Mouse (Mus musculus): ENCODE measurements at regions not wholly inside any gene's neighbourhood (a gene's known extent, or its start where the extent isn't known, plus 50 kb on each side); places are given as distances from the start of the nearest gene placed in this dataset.
"Not testable (repeated sequence)": the region's sequence is repeated elsewhere in the genome, so short reads cannot be mapped to it uniquely, and the experiment has no call there.

DNA sequence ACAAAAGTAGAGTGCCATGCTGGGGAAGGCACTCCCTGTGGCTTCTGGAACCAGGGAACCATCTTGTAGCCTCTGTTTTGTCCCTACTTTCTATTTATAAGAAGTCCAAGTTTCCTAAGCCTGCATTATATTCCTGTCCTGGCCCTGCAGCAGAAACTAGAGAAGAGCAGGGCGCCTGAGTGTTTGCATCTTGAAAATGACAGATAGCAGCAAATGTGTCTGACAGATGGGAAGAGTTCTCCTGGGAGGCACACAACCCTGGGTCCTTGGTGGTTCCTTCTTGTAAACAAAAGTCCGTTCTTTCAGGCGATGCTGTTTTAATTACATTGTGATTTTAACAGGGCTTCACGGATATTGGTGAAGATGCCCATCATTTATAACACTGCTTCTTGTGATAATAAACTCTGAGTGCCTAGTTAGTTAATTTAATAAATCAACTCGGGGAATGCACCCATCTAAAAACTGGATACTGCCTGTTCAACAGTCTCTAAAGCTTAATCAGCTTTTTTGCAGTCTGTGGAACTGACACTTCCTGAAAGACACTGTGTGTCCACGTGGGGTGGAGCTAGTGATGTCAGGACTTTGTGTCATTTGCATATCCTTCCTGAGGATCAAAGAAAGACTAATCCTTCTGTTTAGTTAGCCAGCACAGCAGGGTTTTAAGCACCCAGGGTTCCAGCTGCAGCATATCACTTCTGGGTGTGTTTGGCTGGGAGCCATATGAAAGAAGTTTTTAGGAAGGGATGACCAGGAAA, 188.3 kb upstream of the Ccdc54 start:
- no peak for DNase-seq (ENCODE audit: low read depth, low spot score)

DNA sequence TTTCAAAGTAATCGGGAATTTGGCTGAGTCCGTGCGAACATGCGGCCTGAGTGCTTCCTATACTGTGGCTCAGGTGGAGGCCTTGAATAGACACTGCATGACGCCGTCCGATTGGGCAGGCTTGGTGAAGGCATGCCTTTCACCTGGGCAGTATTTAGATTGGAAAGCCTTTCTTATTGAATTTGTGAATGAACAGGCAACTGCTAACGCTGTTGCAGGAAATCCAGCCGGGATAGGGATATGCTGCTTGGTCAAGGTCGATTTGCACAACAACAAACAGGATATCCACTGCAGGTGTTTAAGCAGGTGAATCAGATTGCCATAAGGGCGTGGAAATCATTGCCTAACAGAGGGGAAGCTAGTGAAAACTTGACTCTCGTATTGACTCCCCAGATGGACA, 183.7 kb upstream of the Ccdc54 start:
- DNase-seq (ENCODE audit: low read depth, low spot score): not testable (repeated sequence)

DNA sequence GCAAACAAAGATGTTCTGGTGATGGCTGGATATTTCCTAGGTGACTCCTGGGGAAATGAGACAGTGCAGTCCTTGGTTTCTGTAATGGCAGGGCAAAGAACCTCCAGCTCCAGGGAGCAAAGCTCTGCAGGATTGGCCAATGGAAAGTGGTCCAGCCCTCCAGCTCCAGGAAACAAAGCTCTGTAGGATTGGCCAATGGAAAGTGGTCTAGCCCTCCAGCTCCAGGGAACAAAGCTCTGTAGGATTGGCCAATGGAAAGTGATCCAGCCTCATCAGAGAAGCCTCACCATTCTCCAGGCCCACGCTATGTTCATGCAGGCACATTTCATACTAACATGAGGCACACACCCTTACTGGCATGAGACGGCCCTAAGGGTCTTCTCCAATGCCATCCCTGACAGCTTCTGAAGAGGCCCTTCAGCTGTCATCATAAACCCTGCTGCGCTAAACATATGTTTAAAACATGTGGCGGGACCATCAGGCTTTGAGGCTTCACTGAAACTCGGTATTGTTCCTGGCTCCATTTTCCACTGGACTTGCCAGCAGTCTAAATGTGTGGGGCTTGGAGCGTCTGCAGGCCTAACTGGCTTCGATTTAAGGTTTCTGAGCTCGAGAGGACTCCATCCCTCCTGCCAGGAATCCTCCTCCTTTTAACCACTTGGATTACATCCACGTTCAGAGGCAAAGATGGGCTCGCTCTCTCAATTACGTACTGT, 175.3 kb upstream of the Ccdc54 start:
- DNase-seq (ENCODE audit: low read depth, low spot score): no peak

DNA sequence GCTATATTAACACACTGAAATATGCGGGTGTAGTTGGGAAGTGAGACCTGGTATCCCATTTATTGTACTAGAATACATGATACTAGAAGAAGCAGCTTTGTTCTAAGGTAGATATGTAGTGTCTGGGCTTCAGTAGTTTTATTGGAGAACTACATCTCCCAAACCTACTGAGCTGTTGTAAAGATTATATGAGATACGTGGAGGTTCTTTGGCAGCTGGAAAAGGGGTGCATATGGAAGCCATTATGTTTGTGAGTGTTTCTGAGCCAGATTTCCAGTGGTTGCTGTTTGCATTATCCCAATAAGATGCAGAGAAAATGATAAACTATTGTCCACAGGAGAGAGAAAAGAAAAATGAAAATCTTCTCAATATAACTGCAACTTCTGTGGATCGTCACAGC, 171.1 kb upstream of the Ccdc54 start:
- no peak for DNase-seq (ENCODE audit: low read depth, low spot score)

DNA sequence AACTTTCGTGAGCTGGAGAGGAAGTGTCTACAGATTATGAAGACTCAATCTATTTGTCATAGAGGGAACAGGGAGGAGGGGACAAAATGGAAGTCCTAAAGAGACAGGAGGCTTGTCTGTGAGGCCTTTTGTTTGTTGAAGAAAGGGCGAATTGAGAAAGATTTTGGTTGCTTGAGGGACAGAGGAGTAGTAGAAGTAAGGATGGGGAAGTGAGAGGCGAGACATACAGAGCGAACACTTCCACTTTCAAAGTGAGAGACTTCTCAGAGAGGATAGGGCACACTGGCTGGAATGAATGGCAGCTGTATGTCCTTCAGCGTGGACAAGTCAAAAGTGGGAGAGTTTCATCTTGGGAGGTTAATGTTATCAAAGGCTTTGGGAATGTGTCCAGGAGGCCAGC, 169.0 kb upstream of the Ccdc54 start:
- DNase-seq (ENCODE audit: low read depth, low spot score): no peak

DNA sequence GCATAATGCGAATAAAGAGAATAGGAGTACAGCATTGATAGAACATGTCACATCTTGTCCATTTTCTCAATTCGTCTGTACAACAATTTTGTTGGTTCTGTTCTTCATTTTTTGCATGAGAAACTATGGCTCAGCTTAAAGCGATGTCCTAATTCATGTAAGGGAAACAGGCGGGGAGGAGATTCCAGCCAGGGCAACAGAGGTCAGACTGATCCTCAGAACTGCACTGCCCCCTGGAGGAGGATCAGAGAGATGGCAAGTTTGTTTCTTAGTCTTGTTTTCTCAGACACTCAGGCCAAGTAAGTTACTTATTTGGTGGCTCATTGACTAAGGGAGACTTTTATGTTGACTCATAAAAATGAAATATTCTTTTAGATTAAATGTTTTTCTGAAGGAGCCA, 165.7 kb upstream of the Ccdc54 start:
- peak; percentile 66 for DNase-seq (ENCODE audit: low read depth, low spot score)

DNA sequence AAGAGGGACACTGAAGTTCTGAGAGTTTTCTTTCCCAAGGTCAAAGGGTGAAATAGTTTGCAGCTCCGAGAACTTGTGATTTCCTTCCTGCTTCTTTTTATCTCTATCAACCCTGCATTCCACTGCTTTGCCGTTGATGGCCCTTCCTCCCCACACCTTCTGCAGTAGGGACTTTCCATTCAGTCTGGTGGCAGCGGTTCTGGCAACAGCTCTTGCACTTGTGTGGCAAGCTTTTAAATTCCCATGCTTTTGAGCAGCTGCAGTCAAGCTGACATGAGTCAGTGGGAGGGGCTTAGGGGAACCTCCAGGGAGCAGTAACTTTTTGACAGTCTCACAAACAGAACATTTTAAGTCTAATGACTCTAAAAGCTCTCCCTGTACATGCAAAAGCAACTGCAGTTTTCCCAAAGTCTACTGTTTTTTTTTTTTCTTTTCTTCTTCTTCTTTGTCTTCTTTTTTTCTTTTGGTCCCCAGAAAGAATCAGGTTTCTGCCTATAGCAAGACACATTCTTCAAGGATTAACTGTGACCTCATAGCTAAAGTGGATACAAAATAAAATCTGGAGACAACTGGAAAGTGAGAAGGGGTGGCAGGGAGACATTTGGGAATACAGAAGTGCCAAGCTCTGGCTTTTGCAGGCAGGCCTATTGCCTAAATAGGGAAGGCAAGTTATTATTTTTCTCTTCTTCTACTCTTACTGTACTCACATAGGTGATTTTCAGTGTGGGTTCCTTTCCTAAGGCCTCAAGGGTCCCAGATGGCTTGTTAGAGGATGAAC, 162.8 kb upstream of the Ccdc54 start:
- peak; percentile 18 for DNase-seq (ENCODE audit: low read depth, low spot score)

DNA sequence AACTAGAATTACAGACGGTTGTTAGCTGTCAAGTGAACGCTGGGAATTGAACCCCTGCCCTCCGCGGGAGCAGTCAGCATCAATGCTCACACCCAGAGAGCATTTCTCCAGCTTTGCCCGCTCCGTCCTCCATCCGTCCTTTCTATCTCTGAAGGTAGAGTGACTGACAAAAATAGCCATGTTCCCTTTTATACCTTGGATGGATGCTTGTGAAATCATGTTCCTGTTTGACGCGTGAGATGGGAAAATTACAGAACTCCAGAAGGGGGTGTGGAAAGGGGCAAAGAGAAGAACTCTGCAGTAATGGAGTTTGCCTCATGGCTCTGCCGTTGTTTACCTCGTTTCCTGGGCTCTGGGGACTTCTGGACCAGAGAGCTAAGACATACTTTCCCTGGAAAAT, 162.1 kb upstream of the Ccdc54 start:
- no peak for DNase-seq (ENCODE audit: low read depth, low spot score)

DNA sequence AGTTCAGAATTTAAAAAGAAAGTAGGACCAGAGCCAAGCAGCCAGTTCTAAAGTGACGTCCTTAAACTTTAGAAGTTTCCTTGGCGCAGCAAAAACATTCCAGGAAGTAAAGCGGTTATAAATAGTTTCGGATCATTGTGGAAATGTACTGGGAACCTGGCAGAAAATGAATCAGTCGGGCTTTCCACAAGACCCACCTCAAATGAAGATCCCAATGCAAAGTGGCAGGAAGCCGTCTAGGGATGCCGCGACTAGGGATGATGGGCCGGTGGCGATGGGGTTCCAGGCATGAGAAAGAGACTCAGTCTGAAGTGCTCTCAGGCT, 161.3 kb upstream of the Ccdc54 start:
- DNase-seq (ENCODE audit: low read depth, low spot score): no peak

DNA sequence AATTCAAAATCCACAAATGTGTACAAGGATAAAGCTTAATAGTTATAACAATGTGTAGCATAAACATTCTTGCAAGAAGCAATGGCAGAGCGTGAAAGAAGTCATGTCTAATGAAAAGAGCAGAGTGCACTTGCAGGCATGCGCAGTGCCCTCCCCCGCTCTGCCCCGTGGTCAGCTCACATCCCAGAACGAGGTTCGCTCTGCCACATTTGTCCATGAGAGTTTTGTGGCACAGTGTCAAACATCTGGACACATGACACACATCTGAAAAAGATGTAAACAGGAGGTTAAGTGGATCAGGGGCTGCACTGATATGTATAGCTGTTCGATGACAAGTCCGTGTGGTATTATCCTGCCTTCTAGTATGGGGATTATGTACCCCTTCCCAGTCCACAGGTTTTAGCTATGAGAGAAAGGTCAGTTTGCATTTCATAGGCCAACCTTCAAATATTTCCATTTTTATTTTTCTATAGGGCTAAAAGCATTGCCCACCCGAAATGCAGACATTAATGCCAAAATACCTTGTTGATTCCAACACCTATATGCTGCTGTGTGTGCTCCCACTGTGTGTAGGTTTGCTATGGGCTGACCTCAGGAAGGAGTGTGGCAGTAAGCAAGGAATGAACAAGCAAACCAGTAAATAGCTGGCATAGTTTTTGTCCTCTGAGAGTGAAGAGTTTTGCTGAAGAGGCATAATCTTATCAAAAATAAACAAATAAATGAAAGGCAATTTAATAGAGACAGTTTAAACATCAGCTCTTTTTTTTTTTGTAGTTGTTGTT, 160.7 kb upstream of the Ccdc54 start:
- no peak for DNase-seq (ENCODE audit: low read depth, low spot score)

DNA sequence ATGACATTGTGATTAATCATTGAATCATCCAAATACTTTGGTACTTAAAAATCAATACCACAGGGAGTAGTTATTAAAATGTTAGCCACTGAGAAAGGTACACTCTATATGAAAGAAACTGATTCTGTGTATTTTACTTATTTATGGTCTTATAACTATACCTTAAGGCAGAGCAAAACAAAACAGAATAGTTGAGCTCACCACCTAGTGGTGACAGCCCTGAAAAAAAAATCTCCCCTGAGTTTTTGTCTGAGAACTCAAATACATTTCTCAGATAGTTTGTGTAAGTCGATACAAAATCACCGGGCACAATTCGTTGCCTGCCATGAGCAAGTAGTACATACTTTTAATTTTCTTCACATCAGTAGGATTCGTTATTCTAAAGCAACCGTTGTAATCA, 156.7 kb upstream of the Ccdc54 start:
- DNase-seq (ENCODE audit: low read depth, low spot score): no peak

DNA sequence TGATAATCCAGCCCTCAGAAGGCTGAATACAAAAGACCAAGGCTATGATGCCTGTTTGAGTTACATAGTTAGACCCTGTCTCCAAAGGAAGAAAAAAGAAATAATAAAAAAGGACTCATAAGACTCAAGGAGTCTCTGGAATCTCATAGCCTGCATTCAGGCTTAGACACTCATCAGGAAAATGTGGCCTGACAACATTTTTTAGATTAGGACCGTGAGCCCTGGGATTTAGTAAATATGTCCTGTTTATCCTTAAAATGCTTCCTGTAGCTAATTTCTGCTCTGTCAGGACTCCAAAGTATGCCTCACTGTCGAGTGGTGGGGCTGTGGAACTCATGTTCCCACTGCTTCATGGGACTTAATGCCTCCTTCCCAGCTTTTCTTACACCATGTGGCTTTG, 154.8 kb upstream of the Ccdc54 start:
- no peak for DNase-seq (ENCODE audit: low read depth, low spot score)

DNA sequence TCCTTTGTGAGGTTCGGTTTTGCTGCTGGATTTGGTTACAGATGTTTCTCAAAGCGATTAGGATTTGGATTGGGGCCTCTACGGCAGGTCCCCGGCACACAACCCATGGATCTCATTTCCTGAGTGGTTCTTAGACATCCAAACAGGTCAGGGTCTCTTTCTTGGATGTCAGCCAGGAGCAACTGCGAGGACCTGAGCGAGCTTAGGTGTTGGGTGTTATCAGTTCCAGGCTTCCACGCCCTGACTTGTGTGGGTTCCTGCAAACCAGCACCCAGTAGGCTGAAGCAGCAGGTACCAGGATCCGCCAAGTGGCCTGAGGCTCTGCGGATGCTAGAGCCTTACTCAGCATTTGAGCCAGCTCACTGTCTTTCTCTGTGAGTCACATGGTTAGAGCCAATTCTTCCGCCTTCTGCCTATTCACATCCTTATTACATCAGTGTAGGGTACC, 146.5 kb upstream of the Ccdc54 start:
- peak; percentile 49 for DNase-seq (ENCODE audit: low read depth, low spot score)

DNA sequence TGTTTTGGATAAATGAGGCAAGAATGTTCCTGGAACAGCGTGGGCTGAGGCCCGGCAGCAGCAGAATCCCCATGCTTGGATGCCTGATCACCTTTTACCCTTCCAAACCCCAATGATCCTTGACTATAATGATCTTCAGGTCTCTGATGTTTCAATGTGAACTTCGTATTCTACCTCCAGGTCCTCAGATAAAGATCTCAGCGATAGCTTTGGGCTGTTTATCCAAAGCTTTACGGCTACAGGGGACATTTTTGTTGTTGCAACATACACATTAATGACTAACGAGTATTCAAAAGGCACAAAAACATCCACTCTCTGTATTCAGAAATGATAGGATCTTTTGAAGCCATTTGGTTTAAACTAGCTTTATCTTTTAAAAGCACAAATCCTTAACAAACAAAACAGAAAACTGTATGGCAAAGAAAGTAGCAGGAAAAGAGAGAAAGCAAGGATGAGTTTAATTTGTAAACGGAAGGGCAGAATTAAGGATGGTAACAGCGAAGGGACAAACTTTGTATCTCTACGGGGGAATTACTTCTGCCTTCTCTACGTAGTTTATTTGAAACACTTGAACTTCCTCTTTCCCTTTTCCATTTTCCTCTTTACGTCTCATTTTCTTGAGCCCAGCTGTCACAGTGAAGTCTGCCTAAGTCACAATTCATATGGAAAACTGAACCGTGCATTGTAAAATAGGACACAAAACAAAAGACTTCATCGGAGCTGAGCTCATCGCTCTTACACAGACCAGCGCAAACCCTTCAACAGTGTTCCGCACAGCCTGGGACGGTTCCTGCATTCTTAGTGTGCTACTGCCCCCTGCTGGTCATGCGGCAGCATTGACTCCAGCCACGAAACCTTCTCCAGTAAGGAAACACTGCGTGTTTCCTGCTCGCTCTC, 145.4 kb upstream of the Ccdc54 start:
- DNase-seq (ENCODE audit: low read depth, low spot score): peak; percentile 95

DNA sequence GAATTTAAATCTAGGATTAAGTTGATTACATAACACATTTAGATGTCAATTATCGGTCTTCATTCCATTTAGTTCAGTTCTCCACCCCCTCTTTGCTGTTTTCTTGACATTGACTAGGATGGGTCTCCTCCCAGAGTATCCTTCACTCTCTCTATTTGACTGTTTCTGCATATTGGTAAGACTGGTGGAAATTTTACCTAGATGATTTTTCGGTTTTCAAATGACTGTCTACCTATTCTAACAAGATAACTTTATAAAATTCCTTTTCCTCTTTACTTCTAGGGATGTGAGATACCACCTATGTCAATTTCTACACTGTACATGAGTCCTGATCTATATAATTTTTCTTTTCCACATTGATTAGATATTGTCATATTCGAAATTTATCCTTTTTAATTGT, 142.4 kb upstream of the Ccdc54 start:
- no peak for DNase-seq (ENCODE audit: low read depth, low spot score)

DNA sequence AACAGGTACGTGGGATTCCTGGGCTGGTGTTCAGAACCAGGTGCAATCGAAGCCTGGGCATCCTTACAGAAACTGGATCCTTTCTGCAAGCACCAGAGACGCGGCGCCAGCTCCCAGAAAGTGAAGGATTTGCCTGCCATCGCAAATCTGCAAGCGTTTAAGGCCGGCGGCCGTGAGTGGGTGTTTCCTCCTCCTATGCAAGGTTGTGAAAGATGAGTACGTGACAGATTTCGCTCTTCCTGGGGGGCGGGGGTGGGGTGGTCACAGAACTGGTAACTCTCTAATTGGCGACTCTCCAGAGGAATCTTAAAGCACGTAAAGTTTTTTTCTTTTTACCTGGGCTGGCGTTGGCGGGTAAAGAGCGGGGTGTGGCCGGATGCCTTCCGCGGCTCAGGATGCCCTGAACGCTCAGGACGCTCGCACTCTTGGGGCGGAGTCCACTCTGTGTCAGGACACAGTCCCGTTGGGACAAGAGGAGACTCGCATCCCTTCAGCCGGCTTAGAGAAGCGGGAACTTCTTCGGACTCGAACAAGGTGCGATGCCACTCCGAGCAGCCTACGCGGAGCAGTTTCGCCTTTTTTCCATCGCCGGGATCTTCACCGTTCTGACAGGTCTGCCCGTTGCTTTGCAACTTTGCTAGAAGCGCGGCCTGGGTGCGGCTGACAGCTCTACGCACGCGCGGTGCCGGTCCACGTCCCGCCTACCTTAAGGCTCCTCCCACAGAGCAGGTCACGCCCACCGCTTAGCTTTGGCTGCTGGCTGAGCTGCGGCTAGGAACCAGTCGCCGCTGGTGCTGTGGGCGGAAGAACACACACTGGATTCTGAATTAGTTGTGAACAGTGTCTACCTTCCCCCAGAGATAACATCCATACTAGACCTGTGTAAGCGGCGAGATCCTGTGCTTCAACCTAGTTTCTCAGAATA, 141.4 kb upstream of the Ccdc54 start:
- DNase-seq (ENCODE audit: low read depth, low spot score): peak; percentile 97

DNA sequence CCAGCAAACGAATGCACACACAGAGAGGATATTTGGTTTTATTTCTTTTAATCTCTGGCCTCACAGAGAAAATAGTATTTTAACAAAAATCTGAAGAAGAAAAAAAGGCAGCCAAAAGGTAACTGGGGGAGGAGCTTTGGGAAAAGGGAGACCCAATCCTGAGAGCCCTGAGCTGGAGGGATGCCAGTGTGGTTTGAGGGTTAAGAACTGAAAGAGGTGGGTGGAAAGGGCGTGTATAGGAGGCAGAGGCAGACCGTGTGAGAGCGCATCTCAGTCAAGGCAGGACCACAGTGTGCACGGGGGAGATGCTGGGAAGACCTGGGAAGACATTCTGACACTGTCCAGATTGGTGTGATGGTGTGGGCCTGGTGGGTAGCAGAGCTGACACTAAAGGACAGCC, 138.4 kb upstream of the Ccdc54 start:
- DNase-seq (ENCODE audit: low read depth, low spot score): peak; percentile 18

DNA sequence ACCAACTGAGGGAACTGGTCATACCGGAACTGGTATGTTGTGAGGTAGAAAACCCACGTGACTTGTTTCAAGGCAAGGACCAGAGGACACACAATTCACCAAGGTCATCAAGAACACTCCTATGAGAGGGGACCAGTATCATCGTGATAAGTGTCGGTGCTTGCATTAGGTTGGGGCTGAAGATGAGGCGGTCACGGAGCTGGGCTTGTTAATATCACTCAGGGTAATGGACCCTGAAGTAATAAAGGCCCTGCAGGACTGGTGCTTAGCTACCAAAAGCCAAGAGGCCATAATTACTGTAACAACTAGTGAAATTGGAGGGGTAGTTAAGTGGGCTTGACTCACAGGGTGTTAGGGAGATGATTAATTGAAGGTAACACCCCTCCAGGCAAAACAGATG, 132.2 kb upstream of the Ccdc54 start:
- DNase-seq (ENCODE audit: low read depth, low spot score): no peak

DNA sequence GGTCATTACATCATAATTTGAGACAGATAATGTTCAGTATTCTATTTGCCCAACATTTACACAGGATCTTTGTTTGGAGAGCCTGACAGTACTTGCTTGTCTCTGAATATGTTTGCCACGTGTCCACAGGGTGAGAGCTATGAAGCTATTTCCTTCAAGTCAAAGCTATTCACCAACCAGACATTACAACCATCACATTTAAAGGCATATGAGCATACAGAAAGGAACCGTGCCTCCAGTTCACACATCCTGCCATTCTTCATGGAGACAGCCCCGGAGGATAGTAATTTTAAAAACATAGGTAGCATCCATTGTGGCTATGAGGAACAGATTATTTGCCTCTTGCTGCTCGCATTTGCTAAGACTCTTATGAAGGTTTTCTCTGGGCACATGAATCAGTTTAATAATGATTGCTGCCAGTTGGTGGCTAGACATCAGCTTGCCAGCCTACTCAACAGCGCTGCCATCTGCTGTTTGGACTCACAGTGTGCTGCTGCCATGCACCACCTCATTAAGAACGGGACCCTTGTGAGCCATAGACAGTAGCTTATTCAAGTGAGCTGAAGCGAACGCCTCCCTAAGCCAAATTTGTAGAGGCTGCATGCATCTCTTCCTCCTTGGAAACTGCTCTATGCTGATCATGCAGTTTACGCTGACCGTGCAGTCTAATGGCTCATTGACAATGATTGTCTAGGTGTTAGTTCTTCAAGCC, 126.5 kb upstream of the Ccdc54 start:
- DNase-seq (ENCODE audit: low read depth, low spot score): peak; percentile 34

Data from CD4-positive, CD25-positive, alpha-beta regulatory T cell, adult 2 months (primary cell).